Mouse (Mus musculus): ENCODE measurements around the gene Zfp62. TPM values are rescaled to one million over a fixed set of nuclear protein-coding genes. Genes with fewer than 3 reads are reported as not detected.

Gene Zfp62
- polyA plus RNA-seq, 2 experiments = 5.2 to 10.6 TPM

DNA sequence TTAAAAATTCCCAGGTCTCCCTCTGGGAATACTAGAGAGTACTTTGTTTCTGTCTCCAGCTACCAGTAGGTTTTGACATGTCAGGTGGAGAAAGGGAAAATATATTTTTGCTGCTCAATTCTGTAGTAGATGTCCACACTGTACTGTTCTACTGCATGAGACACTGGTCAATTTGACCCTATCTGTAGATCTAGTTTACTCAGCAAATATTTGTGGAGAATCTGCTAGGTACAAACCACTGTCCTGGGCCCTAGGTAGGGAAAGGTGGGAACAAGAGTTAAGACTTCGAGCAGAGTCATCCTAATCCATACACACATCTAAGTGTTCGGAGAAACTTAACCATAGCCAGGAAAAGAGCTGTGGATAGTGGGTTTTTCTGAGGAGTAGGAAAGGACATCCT is 16.2 kb downstream of the Zfp62 start:
- no peak overlapping the region for H3K27ac ChIP-seq

DNA sequence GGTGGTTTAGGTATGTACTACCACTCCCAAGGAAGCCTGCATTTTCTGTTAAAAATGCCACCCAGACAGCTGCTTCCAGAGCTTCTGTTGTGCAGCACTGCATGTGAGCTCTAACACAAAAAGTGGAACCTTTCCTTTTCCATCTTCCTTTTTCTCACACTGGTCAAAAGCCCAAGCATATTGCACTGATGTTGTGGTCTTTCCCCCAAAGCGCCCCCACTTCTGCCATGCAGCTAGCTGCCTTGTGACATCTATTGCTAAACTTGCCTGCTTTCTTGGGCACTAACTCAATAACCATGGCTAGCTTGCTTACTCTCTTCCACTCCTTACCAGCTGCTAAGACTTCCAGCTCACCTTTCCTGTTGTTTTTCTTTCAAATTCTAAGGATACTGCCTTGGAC is 21.4 kb downstream of the Zfp62 start:
- Histone ChIP-seq H3K27me3 (ENCODE audit: control insufficient read depth, insufficient read depth, low read length) (no peaks in the 10 kb centered on the region), H3K27ac (no peak overlapping the region), H3K9ac (replicated peaks) (no peak overlapping the region), H3K9me3 (ENCODE audit: control insufficient read depth, low read length) (no peaks in the 10 kb centered on the region), H3K4me3 (ENCODE audit: insufficient read depth in 1 of 2, low read depth in 2 of 2, low read length in 2 of 2) (no peak overlapping the region), H3K4me1 (replicated peaks; ENCODE audit: control insufficient read depth in 2 of 2, insufficient read depth in 2 of 2, low read length in 1 of 2) (no peaks in the 10 kb centered on the region), H3K36me3 (replicated peaks; ENCODE audit: control insufficient read depth, insufficient read depth, low read depth) (no peaks in the 10 kb centered on the region), H3K4me2 (ENCODE audit: low read depth) (no peak overlapping the region)
- TF ChIP-seq EP300 (IDR thresholded peaks at IDR 0.05; ENCODE audit: low read depth) (no peak), CTCF (IDR thresholded peaks at IDR 0.05; ENCODE audit: low read depth) (no peak)
- 35% methylated on average over 1 of the region's 1 CpGs for WGBS (ENCODE audit: insufficient replicate concordance)
- DNase-seq (ENCODE audit: low read depth in 3 of 3, low spot score in 3 of 3) (no peak), ATAC-seq (ENCODE audit: insufficient read depth) (no peak)

More for the DNA sequence above, 16.2 kb downstream of the Zfp62 start:
- H3K36me3 ChIP-seq (replicated peaks; ENCODE audit: control insufficient read depth, insufficient read depth, low read depth) = peaks cover 29% of the 10 kb centered on the region
- no peaks in the 10 kb centered on the region for H3K9me3 ChIP-seq (ENCODE audit: control insufficient read depth, low read length)
- H3K4me2 ChIP-seq (ENCODE audit: low read depth) = no peak overlapping the region
- H3K27me3 ChIP-seq (ENCODE audit: control insufficient read depth, insufficient read depth, low read length) = no peaks in the 10 kb centered on the region
- no peak overlapping the region for H3K9ac ChIP-seq (replicated peaks)
- no peak overlapping the region for H3K4me3 ChIP-seq (ENCODE audit: insufficient read depth in 1 of 2, low read depth in 2 of 2, low read length in 2 of 2)
- TF ChIP-seq EP300 (IDR thresholded peaks at IDR 0.05; ENCODE audit: low read depth) (no peak), CTCF (IDR thresholded peaks at IDR 0.05; ENCODE audit: low read depth) (no peak)
- H3K4me1 ChIP-seq (replicated peaks; ENCODE audit: control insufficient read depth in 2 of 2, insufficient read depth in 2 of 2, low read length in 1 of 2) = no peaks in the 10 kb centered on the region
- DNase-seq (ENCODE audit: low read depth in 3 of 3, low spot score in 3 of 3) (no peak), ATAC-seq (ENCODE audit: insufficient read depth) (no peak)
- 77% methylated on average over 2 of the region's 2 CpGs for WGBS (ENCODE audit: insufficient replicate concordance)

- ATAC-seq (ENCODE audit: insufficient read depth) (no peak), DNase-seq (ENCODE audit: low read depth in 3 of 3, low spot score in 3 of 3) (no peak)
- TF ChIP-seq CTCF (IDR thresholded peaks at IDR 0.05; ENCODE audit: low read depth) (no peak), EP300 (IDR thresholded peaks at IDR 0.05; ENCODE audit: low read depth) (no peak)
- H3K27me3 ChIP-seq (ENCODE audit: control insufficient read depth, insufficient read depth, low read length) = no peaks in the 10 kb centered on the region
- H3K9ac ChIP-seq (replicated peaks) = no peak overlapping the region
- no peaks in the 10 kb centered on the region for H3K36me3 ChIP-seq (replicated peaks; ENCODE audit: control insufficient read depth, insufficient read depth, low read depth)
- no peak overlapping the region for H3K27ac ChIP-seq
- H3K4me2 ChIP-seq (ENCODE audit: low read depth) = no peak overlapping the region
- 0 out of 4 replicates have a peak, but pooled peaks cover 0 to 4% of the 10 kb centered on the region in 2 experiments for H3K4me1 ChIP-seq (replicated peaks; ENCODE audit: control insufficient read depth in 2 of 2, insufficient read depth in 2 of 2, low read length in 1 of 2)
- no peak overlapping the region for H3K4me3 ChIP-seq (ENCODE audit: insufficient read depth in 1 of 2, low read depth in 2 of 2, low read length in 2 of 2)
- 70% methylated on average over 3 of the region's 3 CpGs for WGBS (ENCODE audit: insufficient replicate concordance)
- H3K9me3 ChIP-seq (ENCODE audit: control insufficient read depth, low read length) = no peaks in the 10 kb centered on the region
Observed at GRCm38 (mm10) chr11:49232781-49233180, 29.7 kb downstream of the Zfp62 start.

DNA sequence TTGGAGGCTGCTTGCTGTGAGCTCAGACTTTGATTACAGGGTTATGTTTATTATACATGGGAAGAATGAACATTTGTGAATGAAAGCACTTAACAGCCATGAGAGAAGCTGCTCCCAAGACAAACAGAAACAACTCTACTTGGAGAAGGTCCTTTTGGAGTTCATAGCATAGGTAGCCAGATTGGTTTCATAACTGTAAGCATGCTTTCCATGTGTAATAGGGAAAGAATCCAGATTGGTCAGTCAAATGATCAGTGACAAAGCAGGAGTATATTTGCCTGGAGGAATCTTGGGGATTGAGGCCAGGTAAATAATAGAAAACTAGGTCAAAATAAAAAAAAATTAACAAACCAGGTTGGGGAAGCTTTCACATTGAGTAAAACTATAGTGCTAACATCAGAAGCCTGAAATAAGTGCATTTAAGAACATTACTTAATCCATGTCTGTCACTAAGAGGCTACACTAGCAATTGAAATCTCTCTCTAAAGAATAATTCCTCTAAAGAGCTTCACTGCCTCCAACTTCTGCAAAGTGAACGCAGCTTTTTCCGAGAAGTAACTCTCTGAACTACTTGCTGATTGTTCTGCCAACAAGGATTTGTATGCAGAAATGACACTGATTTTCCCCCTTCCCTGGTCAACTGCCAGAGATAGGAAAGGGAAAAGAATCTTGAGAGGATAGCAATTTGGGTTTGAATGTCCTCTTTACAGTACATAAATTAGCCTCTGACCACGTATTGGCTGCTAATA is 32.5 kb downstream of the Zfp62 start:
- Histone ChIP-seq H3K27ac (no peak overlapping the region), H3K36me3 (replicated peaks; ENCODE audit: control insufficient read depth, insufficient read depth, low read depth) (no peaks in the 10 kb centered on the region), H3K4me1 (replicated peaks; ENCODE audit: control insufficient read depth in 2 of 2, insufficient read depth in 2 of 2, low read length in 1 of 2) (0 out of 4 replicates have a peak, but pooled peaks cover 0 to 6% of the 10 kb centered on the region in 2 experiments), H3K4me3 (ENCODE audit: insufficient read depth in 1 of 2, low read depth in 2 of 2, low read length in 2 of 2) (no peak overlapping the region), H3K9ac (replicated peaks) (no peak overlapping the region), H3K27me3 (ENCODE audit: control insufficient read depth, insufficient read depth, low read length) (no peaks in the 10 kb centered on the region), H3K4me2 (ENCODE audit: low read depth) (no peak overlapping the region), H3K9me3 (ENCODE audit: control insufficient read depth, low read length) (no peaks in the 10 kb centered on the region)
- no peak for TF ChIP-seq EP300 (IDR thresholded peaks at IDR 0.05; ENCODE audit: low read depth)
- no peak for TF ChIP-seq CTCF (IDR thresholded peaks at IDR 0.05; ENCODE audit: low read depth)
- ATAC-seq (ENCODE audit: insufficient read depth) (no peak), DNase-seq (ENCODE audit: low read depth in 3 of 3, low spot score in 3 of 3) (no peak)
- 41% methylated on average over 3 of the region's 3 CpGs for WGBS (ENCODE audit: insufficient replicate concordance)

- no peak overlapping the region for H3K4me3 ChIP-seq (ENCODE audit: insufficient read depth in 1 of 2, low read depth in 2 of 2, low read length in 2 of 2)
- no peaks in the 10 kb centered on the region for H3K36me3 ChIP-seq (replicated peaks; ENCODE audit: control insufficient read depth, insufficient read depth, low read depth)
- TF ChIP-seq EP300 (IDR thresholded peaks at IDR 0.05; ENCODE audit: low read depth) = no peak
- no peak for TF ChIP-seq CTCF (IDR thresholded peaks at IDR 0.05; ENCODE audit: low read depth)
- no peaks in the 10 kb centered on the region for H3K27me3 ChIP-seq (ENCODE audit: control insufficient read depth, insufficient read depth, low read length)
- no peak for DNase-seq (ENCODE audit: low read depth in 3 of 3, low spot score in 3 of 3)
- no peak overlapping the region for H3K4me2 ChIP-seq (ENCODE audit: low read depth)
- H3K9ac ChIP-seq (replicated peaks) = no peak overlapping the region
- 0 out of 4 replicates have a peak, but pooled peaks cover 0 to 6% of the 10 kb centered on the region in 2 experiments for H3K4me1 ChIP-seq (replicated peaks; ENCODE audit: control insufficient read depth in 2 of 2, insufficient read depth in 2 of 2, low read length in 1 of 2)
- ATAC-seq (ENCODE audit: insufficient read depth) = no peak
- H3K27ac ChIP-seq = no peak overlapping the region
- no peaks in the 10 kb centered on the region for H3K9me3 ChIP-seq (ENCODE audit: control insufficient read depth, low read length)
- 68% methylated on average over 1 of the region's 1 CpGs for WGBS (ENCODE audit: insufficient replicate concordance)
Observed at GRCm38 (mm10) chr11:49236891-49237290, 33.8 kb downstream of the Zfp62 start.
